ENCODE assay signal across 16 mouse cellular contexts in genomic region chr2:77277272-77277671, GRCm38 (mm10).
"Had no signal": no experiment of that assay in that cellular context is flagged by ENCODE, and none has a peak within 500 bp of the region (broad histone marks: within the 10 kb centered on the region; RNA-seq: fewer than 3 reads in every experiment).

No protein-coding gene starts in this region.

- H3K9ac ChIP-seq: intestine, embryonic 15.5 days; liver, embryonic 15.5 days; neural tube, embryonic 15.5 days had no signal

- H3K9me3 ChIP-seq: intestine, embryonic 15.5 days; limb, embryonic 10.5 days; liver, embryonic 15.5 days; neural tube, embryonic 15.5 days had no signal

- H3K27ac ChIP-seq: intestine, embryonic 15.5 days; left cerebral cortex, adult 2 months; limb, embryonic 10.5 days; liver, embryonic 15.5 days; macrophage; neural tube, embryonic 15.5 days had no signal

- DNase-seq: lung, adult 2 months; midbrain, embryonic 14.5 days; retina, postnatal 1 day; right cerebral cortex, postnatal 4 days; spleen, adult 18-20 months; thymus, adult 18-20 months; thymus, postnatal 14 days had no signal

- H3K36me3 ChIP-seq: intestine, embryonic 15.5 days; liver, embryonic 15.5 days; neural tube, embryonic 15.5 days had no signal

- ATAC-seq: intestine, embryonic 15.5 days; lung, postnatal 0 days had no signal

- H3K4me3 ChIP-seq: intestine, embryonic 15.5 days; left cerebral cortex, adult 2 months; limb, embryonic 10.5 days; liver, embryonic 15.5 days; myocyte; neural tube, embryonic 15.5 days had no signal

- H3K4me2 ChIP-seq: intestine, embryonic 15.5 days; liver, embryonic 11.5 days; liver, embryonic 15.5 days; neural tube, embryonic 15.5 days had no signal

- H3K27me3 ChIP-seq: intestine, embryonic 15.5 days; neural tube, embryonic 15.5 days had no signal
